Mouse (Mus musculus) cerebellum, adult 2 months (tissue): ENCODE data around the gene Flnb.

Experiments used
- CTCF ChIP-seq: fragments of 200-500 bp; IDR thresholded peaks from 2 replicates; pipeline ENCODE4 v1.5.1; 2011; ENCODE audit warnings: low read depth, mild to moderate bottlenecking, control low read depth, low read length, moderate library complexity, borderline replicate concordance; ENCODE audit not compliant: insufficient read depth
- POLR2A ChIP-seq: fragments of 200-500 bp; IDR thresholded peaks from 2 replicates; pipeline ENCODE4 v1.6.1; 2011; ENCODE audit warnings: low read length, control low read depth, borderline replicate concordance; ENCODE audit not compliant: insufficient read depth

- TF ChIP-seq CTCF (no peak), POLR2A (no peak)
These were observed 26.7 kb upstream of the Flnb start for GRCm38 (mm10) chr14:7791061-7791531.
